Mouse (Mus musculus): ENCODE measurements at regions not wholly inside any gene's neighbourhood (a gene's known extent, or its start where the extent isn't known, plus 50 kb on each side); places are given as distances from the start of the nearest gene placed in this dataset.
A peak's percentile ranks its signal among the peaks of the same experiment; 100 is the strongest.

DNA sequence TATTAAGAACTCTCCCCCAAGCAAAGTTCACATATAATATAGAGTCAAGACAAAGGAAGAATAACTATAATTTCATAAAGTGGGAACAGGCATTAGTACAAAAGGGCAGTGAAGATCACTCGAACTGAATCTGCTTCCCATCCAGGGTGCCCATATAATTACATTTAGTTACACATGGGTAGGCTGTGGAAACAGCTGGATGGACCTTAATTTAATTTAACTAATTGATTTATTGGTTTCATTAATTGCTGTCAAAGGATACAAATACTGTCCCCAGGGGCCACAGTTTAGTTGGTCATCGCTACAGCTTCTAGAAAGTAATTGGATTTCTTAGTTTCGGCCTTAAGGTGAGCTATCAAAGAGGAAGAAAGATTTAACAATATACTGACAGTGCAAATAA, 91.4 kb upstream of the Col1a2 start:
- Histone ChIP-seq H3K36me3 (no peaks in the 10 kb centered on the region), H3K4me1 (peaks cover 12% of the 10 kb centered on the region; the same call in 1 of the 2 replicates), H3K9ac (no peak overlapping the region), H3K4me3 (no peak overlapping the region), H3K4me2 (replicated peaks) (no peak overlapping the region), H3K27me3 (no peaks in the 10 kb centered on the region), H3K27ac (no peak overlapping the region), H3K9me3 (no peaks in the 10 kb centered on the region)
- ATAC-seq (ENCODE audit: low FRiP score, low read depth), result no peak
- whole genome bisulfite sequencing, result 58% methylated on average over 3 of the region's 3 CpGs

DNA sequence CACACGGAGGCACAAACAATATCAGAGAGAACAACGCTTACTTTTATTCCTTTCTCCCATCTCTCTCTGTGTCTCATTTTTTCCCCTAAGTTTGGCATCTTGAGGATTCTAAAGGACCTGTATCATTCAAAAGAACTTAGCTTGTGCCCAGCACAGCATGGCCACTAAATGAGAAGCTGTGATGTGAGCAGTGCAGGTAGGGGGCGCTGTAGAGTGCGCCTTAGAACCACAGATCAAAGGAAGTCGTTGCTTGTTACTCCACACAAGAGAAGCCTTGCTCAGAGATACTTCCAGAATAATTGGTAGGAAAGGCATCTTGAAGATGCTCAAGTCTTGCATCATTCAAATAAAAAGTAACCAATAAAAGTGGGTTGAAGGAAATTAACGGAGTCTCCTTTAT, 90.4 kb upstream of the Col1a2 start:
- Histone ChIP-seq H3K27ac (no peak overlapping the region), H3K9me3 (no peaks in the 10 kb centered on the region), H3K4me1 (peaks cover 16% of the 10 kb centered on the region), H3K4me2 (replicated peaks) (no peak overlapping the region), H3K4me3 (no peak overlapping the region), H3K36me3 (no peaks in the 10 kb centered on the region), H3K27me3 (no peaks in the 10 kb centered on the region), H3K9ac (no peak overlapping the region)
- WGBS, result 41% methylated on average over 6 of the region's 6 CpGs
- ATAC-seq (ENCODE audit: low FRiP score, low read depth), result no peak

DNA sequence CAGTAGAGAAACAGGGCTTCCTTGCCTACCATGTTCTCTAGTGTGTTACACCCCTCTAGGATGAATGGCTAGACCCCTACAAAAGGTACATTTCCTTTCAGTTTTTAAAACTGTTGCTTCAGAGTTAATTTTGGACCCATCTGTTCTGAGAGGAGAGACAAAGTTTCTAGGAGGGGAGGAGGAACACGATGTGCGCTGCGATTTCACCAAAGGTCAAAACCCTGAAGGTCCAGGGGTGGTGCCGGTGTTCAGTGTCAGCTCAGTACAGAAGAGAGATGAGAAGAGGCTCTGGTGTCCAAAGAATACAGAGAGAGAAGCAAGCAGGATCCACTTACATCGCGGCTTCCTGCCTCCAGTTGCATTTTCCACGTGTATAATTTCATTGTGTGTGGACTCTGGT, 89.4 kb upstream of the Col1a2 start:
- H3K9me3 ChIP-seq, result no peaks in the 10 kb centered on the region
- no peak overlapping the region for H3K27ac ChIP-seq
- H3K4me1 ChIP-seq, result peaks cover 19% of the 10 kb centered on the region
- no peaks in the 10 kb centered on the region for H3K27me3 ChIP-seq
- H3K9ac ChIP-seq, result no peak overlapping the region
- no peak for ATAC-seq (ENCODE audit: low FRiP score, low read depth)
- no peaks in the 10 kb centered on the region for H3K36me3 ChIP-seq
- 76% methylated on average over 7 of the region's 7 CpGs for WGBS
- no peak overlapping the region for H3K4me2 ChIP-seq (replicated peaks)
- no peak overlapping the region for H3K4me3 ChIP-seq

DNA sequence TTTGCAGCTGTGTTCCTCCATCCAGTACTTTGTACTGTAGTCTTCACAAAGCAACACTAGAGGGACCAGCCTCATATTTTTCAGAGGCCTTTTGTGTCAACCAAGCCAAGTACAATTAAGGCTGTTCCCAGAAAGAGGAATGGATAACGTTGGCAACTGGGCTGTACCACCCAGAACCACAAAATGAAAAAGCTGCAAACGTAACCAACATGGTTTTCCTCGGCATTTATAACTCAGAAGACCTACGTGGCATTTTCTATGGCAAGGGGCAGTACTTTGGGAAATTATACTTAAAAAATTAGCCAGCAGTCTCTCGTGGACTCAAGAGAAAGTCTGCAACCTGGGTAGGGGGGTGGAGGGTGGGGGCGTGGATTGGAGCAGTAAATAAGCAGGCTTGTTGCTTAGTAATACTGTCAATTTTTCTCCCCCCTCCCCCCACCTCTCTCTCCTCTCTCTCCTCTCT, 87.3 kb upstream of the Col1a2 start:
- H3K9ac ChIP-seq, result no peak overlapping the region
- peaks cover 19% of the 10 kb centered on the region for H3K4me1 ChIP-seq
- no peaks in the 10 kb centered on the region for H3K36me3 ChIP-seq
- 11% methylated on average over 6 of the region's 6 CpGs for WGBS
- H3K27ac ChIP-seq, result peak overlapping the region; percentile 67
- H3K27me3 ChIP-seq, result no peaks in the 10 kb centered on the region
- peak overlapping the region; percentile 54 for H3K4me2 ChIP-seq (replicated peaks)
- H3K9me3 ChIP-seq, result no peaks in the 10 kb centered on the region
- peak; percentile 93 for ATAC-seq (ENCODE audit: low FRiP score, low read depth)
- H3K4me3 ChIP-seq, result peak overlapping the region; percentile 18

DNA sequence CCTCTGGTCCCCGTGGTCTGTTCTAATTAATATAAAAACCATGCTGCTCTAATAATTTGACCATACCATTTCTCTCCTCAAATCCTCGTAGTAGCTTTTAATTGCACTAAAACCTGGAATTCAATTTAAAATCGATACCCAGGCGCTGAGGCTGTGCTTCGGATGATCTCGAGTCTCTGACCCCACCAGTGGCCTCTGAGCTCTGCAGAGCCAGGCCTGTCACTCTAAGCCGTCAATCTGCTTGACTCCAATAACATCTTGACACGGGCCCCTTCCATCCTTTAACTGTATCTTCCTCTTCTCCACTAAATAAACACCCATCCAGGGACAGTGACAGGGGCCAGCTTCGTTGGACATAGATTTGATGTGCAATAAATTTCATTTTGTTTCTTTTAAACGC, 86.2 kb upstream of the Col1a2 start:
- Histone ChIP-seq H3K27me3 (no peaks in the 10 kb centered on the region), H3K4me1 (peaks cover 19% of the 10 kb centered on the region), H3K4me3 (no peak overlapping the region), H3K36me3 (no peaks in the 10 kb centered on the region), H3K9ac (no peak overlapping the region), H3K4me2 (replicated peaks) (0 out of 2 replicates have a peak overlapping the region, but pooled peaks have one; percentile 15), H3K27ac (no peak overlapping the region), H3K9me3 (no peaks in the 10 kb centered on the region)
- ATAC-seq (ENCODE audit: low FRiP score, low read depth), result no peak
- 44% methylated on average over 10 of the region's 10 CpGs for WGBS

DNA sequence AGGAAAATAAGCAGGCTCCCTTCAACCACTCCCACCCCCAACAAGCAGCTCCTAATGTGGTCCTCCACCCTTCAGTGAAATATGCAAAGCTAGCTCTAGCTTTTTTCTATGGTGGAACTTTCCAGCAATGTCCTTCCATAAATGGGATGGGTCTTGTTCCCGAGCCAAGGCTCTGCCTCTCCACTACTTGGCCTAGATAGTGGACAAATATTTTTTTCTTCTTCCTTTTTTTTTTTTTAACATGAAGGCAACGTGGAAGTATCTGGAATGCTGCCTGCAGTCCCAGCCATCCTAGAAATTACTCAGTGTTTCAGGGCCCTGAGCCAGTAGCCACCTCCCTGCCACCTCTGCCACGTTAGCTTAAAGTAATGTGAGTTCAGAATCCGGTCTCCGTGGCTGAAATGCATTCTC, 85.7 kb upstream of the Col1a2 start:
- Histone ChIP-seq H3K27ac (no peak overlapping the region), H3K4me1 (peaks cover 19% of the 10 kb centered on the region), H3K9ac (no peak overlapping the region), H3K36me3 (no peaks in the 10 kb centered on the region), H3K27me3 (no peaks in the 10 kb centered on the region), H3K9me3 (no peaks in the 10 kb centered on the region), H3K4me2 (replicated peaks) (no peak overlapping the region), H3K4me3 (no peak overlapping the region)
- no peak for ATAC-seq (ENCODE audit: low FRiP score, low read depth)
- 56% methylated on average over 5 of the region's 5 CpGs for whole genome bisulfite sequencing

DNA sequence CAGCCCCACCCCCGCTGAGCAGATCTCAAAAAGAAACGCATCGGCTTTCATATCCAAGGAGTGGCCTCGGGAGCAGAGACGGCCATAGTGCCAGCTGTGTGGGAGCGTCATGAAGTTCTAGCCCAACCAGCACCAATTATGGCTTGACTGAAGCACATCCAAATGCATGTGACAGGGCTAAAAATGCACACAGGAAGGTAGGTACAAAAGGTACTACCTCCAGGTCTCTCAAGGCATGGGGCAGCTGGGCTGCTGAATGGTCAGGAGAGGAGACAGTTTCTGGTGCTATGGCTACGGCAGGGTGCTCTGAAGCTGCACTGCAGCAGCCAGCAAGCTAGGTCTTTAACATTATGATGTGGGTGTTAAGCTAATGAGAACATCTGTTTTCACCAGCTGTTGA, 83.1 kb upstream of the Col1a2 start:
- no peak for ATAC-seq (ENCODE audit: low FRiP score, low read depth)
- H3K9ac ChIP-seq, result no peak overlapping the region
- H3K9me3 ChIP-seq, result no peaks in the 10 kb centered on the region
- no peak overlapping the region for H3K4me3 ChIP-seq
- peaks cover 19% of the 10 kb centered on the region for H3K4me1 ChIP-seq
- WGBS, result 68% methylated on average over 7 of the region's 7 CpGs
- H3K27ac ChIP-seq, result no peak overlapping the region
- H3K36me3 ChIP-seq, result no peaks in the 10 kb centered on the region
- H3K27me3 ChIP-seq, result no peaks in the 10 kb centered on the region
- H3K4me2 ChIP-seq (replicated peaks), result no peak overlapping the region

DNA sequence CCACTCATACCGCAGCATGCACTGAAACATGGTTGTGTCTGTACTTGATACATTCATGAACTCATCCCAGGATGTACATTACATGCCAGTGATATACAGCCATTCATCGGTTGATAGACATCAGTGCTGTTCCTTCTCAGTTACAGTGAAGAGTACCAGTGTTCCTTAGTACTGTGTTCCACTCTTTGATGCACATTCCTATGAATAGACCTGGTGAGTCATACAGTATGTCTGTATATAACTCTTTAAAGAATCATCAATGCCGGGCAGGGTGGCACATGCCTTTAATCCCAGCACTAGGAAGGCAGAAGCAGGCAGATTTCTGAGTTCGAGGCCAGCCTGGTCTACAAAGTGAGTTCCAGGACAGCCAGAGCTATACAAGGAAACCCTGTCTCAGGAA, 77.5 kb upstream of the Col1a2 start:
- 86% methylated on average over 4 of the region's 4 CpGs for WGBS
- Histone ChIP-seq H3K9me3 (no peaks in the 10 kb centered on the region), H3K4me3 (no peak overlapping the region), H3K9ac (no peak overlapping the region), H3K27me3 (no peaks in the 10 kb centered on the region), H3K4me2 (replicated peaks) (no peak overlapping the region), H3K4me1 (peaks cover 10% of the 10 kb centered on the region; the same call in 1 of the 2 replicates), H3K27ac (no peak overlapping the region), H3K36me3 (no peaks in the 10 kb centered on the region)
- ATAC-seq (ENCODE audit: low FRiP score, low read depth), result no peak

DNA sequence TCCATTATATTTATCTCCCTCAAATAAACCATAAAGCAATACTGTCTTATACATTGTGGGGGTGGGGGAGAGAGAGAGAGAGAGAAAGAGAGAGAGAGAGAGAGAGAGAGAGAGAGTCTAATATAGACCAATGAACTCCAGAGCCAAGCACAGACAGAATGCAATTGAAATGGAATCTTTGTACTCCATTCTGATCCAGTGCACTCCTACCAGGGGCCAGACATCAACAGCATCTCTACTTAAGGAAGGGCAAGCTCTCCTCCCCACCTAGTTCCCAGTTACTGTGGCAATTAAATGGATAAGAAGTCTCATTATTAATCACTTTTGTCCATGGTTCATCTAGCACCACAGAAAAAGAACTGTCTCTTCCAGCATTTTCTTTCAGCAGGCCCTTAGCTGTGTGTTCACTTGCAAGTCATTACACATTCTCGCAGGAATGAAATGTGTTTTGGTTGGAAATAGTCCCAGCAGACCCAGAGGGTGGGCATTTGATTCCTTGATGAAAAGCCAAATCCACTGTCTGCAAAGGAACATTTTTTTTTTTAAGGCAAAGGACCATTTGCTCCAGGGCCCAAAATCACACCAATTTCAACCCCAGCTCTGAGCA, 73.8 kb upstream of the Col1a2 start:
- 33% methylated on average over 1 of the region's 1 CpGs for WGBS
- no peak for ATAC-seq (ENCODE audit: low FRiP score, low read depth)
- no peak overlapping the region for H3K4me3 ChIP-seq
- H3K4me2 ChIP-seq (replicated peaks), result no peak overlapping the region
- H3K9me3 ChIP-seq, result no peaks in the 10 kb centered on the region
- no peaks in the 10 kb centered on the region for H3K36me3 ChIP-seq
- H3K27me3 ChIP-seq, result no peaks in the 10 kb centered on the region
- H3K9ac ChIP-seq, result no peak overlapping the region
- H3K27ac ChIP-seq, result peak overlapping the region; percentile 67
- peaks cover 10% of the 10 kb centered on the region; the same call in 1 of the 2 replicates for H3K4me1 ChIP-seq

DNA sequence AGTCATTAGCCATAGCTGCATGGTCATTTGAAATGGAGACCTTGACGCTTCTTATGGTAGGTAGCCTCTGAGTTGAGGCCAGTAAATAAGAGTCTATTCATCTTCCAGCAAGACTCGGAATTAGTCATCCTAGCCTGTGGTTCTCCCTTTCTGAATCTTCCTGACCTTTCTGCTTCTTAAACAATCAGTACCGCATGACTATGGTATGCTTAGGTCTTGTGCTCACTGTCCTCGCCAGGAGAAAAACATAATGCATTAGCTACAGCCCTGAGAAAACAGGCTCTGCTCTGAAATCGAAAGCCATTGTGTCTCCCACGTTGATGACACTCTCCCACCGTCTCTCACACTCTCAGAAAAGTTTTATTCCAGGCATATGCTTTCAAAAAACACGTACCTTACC, 72.4 kb upstream of the Col1a2 start:
- no peaks in the 10 kb centered on the region for H3K36me3 ChIP-seq
- no peak overlapping the region for H3K27ac ChIP-seq
- 86% methylated on average over 8 of the region's 8 CpGs for WGBS
- no peak overlapping the region for H3K4me3 ChIP-seq
- H3K4me2 ChIP-seq (replicated peaks), result no peak overlapping the region
- no peaks in the 10 kb centered on the region for H3K27me3 ChIP-seq
- no peaks in the 10 kb centered on the region for H3K9me3 ChIP-seq
- H3K4me1 ChIP-seq, result peaks cover 15% of the 10 kb centered on the region
- no peak for ATAC-seq (ENCODE audit: low FRiP score, low read depth)
- H3K9ac ChIP-seq, result no peak overlapping the region

DNA sequence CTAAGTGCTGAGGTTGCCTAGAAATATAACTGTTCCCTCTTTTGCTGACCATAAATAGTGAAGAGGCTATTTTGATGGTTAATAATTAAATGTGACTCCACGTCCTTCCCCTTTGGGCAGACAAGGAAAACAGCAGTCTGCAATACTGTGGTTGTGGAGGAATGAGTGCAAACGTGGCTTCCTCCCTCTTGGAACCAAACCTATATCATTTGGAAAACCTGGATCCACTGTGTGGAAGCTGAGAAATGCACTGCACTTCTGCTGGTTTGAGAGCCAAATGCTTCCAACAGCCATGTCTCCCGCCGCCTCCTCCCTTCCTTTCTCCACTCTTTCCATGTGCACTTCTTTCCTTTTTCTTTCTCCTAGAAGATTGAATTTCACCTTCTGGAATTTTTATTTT, 68.2 kb upstream of the Col1a2 start:
- no peak overlapping the region for H3K4me2 ChIP-seq (replicated peaks)
- H3K4me3 ChIP-seq, result no peak overlapping the region
- ATAC-seq (ENCODE audit: low FRiP score, low read depth), result peak; percentile 85
- H3K9me3 ChIP-seq, result no peaks in the 10 kb centered on the region
- peak overlapping the region; percentile 84 for H3K27ac ChIP-seq
- 38% methylated on average over 4 of the region's 4 CpGs for WGBS
- peaks cover 9% of the 10 kb centered on the region for H3K4me1 ChIP-seq
- no peaks in the 10 kb centered on the region for H3K27me3 ChIP-seq
- H3K9ac ChIP-seq, result no peak overlapping the region
- no peaks in the 10 kb centered on the region for H3K36me3 ChIP-seq

DNA sequence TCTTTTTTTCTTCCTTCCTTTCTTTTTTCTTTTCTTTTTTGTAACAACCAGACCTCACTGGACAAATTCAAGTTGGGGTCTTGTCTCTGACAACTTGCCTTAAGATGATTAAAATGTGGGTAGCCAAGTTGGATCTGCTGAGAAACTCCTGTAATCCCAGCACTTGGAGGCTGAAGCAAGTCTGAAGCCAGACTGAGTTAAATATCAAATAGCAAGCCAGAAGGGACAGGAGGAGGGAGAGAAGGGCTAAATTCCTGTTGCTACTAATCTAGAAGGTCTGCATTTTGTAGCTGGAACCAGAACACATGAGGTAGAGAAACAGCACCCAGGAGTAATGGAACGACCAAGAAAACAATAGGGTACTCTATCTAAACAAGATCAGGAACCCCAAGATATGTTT, 67.7 kb upstream of the Col1a2 start:
- ATAC-seq (ENCODE audit: low FRiP score, low read depth), result peak; percentile 58; the same call in 1 of the 2 replicates

DNA sequence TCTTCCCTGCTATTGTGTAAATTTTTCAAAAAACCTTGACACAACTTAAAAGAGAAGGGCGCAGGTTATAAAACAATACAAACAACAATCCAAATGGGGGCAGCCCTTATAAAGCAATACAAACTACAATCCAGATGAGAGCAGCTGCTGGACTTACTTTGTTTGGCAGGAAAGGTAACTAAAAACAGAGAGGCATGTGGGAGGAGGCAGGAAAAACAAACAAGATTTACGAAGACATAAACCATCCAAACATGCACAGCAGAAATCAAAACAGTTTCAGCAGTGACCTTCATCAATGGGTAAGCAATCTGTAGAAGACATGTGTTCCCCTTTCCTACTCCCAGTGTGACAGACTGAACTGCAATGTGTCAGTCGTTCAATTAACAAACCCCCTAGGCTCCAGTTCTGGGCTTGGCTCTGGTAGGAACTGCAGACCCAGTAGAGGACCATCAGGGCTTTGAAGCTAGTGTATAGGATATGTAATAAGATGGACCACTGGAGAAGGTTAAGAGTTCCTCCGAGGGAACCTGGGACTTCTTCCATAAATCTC, 62.9 kb upstream of the Col1a2 start:
- Histone ChIP-seq H3K27me3 (no peaks in the 10 kb centered on the region), H3K4me2 (replicated peaks) (no peak overlapping the region), H3K4me1 (peaks cover 4% of the 10 kb centered on the region; the same call in 1 of the 2 replicates), H3K36me3 (no peaks in the 10 kb centered on the region), H3K9me3 (no peaks in the 10 kb centered on the region), H3K4me3 (no peak overlapping the region), H3K9ac (no peak overlapping the region), H3K27ac (no peak overlapping the region)
- WGBS, result 42% methylated on average over 4 of the region's 4 CpGs
- ATAC-seq (ENCODE audit: low FRiP score, low read depth), result no peak

More for the DNA sequence above, 67.7 kb upstream of the Col1a2 start:
- Histone ChIP-seq H3K4me3 (no peak overlapping the region), H3K27ac (peak overlapping the region; percentile 84; the same call in 1 of the 2 replicates), H3K4me2 (replicated peaks) (no peak overlapping the region), H3K36me3 (no peaks in the 10 kb centered on the region), H3K27me3 (no peaks in the 10 kb centered on the region), H3K9ac (no peak overlapping the region), H3K9me3 (no peaks in the 10 kb centered on the region), H3K4me1 (peaks cover 9% of the 10 kb centered on the region)
- 61% methylated on average over 1 of the region's 1 CpGs for WGBS
